Mouse (Mus musculus): ENCODE measurements around the gene Scgb2b11.
"Not testable (repeated sequence)": the region's sequence is repeated elsewhere in the genome, so short reads cannot be mapped to it uniquely, and the experiment has no call there.

Scgb2b11 gene

DNA sequence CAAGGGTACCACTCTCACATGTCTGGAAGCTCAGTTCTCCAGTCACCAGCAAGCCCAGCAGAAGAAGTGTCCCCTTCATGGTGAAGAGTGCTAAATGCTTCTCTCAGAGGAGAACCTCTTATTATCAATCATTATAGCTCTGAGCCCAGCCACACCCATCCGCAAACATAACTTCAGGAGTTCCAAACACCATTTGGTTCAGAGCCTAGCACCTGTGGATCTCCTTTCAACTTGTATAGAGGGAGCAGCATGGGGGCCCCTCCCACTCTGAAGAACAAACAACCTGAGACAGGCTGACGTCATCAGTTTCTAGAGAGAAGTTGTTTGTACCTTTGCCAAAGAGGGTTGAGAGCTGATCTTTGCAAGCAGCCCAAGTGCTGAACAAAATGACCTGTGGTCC, at the start of gene Scgb2b11:
Gene Scgb2b11 (minus strand): TSS at position 101 of the 400 bp plus-strand sequence.
- not testable (repeated sequence) for DNase-seq (ENCODE audit: low read depth, low spot score)

DNA sequence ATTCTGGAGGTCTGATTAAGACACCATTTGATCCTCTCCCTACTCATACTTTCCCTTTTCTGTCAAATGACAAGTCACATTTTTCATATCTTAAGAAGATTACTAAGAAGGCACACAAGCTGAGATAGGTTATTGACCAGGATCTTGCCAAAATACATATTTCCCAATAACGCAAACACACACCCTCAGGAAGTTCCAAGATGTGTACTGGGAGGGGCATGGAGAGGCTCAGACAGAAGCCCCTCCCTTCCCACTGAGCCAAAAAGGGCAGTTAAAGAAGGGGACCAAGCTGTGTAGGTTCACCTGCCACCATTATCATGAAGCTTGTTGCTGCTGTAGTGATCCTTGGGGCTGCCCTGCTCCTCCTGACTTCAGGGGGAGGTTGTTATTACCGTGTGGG, 11.6 kb upstream of the Scgb2b11 start, which contains the start of gene Scgb1b11:
Gene Scgb1b11 (plus strand): TSS at position 301 of the 400 bp plus-strand sequence.
- not testable (repeated sequence) for DNase-seq (ENCODE audit: low read depth, low spot score)

Measured in telencephalon, adult 2 months (tissue).